Mouse (Mus musculus) adrenal gland, postnatal 4 days (tissue): ENCODE results near the gene Itgb8. TPM values are rescaled to one million over a fixed set of nuclear protein-coding genes. Genes with fewer than 3 reads are reported as not detected.

Experiments
- DNase-seq, 2 experiments: peaks; one replicate each; pipeline ENCODE4 v3.0.0; 2021 to 2022; ENCODE audit warnings: low spot score in 2 of 2, mixed read lengths in 2 of 2
- long read RNA-seq, 2 experiments: library from polyadenylated mRNA; stranded (forward); transcript quantifications; one replicate each; pipeline ENCODE4 v2.0.0; 2021
- total RNA-seq, 2 experiments: library from RNA; stranded (reverse); gene quantifications; 2 replicates each; pipeline ENCODE4 v1.2.3; 2021

Itgb8 gene
- total RNA-seq: 1 to 10 TPM; 3.6 to 6.2 TPM
- long read RNA-seq, experiment 1: 0 reads
- long read RNA-seq, experiment 2: 0 reads

DNA sequence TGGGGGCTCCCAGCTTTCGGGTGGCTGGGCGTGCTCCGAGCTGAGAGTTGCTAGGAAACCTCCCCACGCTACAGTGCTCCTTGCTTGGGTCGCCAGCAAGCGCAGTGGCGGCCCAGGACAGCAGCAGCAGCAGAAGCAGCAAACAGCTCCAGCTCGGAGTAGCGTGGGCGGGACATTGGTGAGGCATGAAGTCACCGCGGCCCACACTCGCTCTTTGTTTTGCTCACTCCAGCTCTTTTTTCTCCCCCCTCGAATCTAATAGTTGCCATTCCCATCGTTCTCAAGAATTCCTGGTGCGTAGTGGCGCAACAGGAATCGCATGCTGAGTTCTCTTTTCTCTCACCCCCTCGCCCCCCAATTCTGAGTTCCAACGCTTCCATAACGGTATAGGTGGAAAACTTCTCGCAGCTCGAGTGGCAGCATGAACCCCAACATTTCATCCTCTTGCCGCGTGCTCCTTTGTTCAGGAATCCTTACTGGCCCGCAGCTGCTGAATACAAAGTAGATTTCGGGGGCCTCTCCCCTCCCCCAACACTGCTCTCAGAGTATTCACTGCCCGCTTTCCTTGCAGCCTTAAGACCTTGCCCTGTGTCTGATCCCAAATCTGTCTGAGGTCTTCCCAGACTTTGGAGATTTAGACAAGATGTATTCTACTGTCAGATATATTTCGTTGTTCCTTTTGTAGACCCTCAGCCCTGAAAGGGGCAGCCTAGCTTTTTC, at the start of gene Itgb8:
TSS of gene Itgb8 (minus strand) at position 107 of the 720 bp plus-strand sequence.
- peak; percentile 3 to 11 for DNase-seq

DNA sequence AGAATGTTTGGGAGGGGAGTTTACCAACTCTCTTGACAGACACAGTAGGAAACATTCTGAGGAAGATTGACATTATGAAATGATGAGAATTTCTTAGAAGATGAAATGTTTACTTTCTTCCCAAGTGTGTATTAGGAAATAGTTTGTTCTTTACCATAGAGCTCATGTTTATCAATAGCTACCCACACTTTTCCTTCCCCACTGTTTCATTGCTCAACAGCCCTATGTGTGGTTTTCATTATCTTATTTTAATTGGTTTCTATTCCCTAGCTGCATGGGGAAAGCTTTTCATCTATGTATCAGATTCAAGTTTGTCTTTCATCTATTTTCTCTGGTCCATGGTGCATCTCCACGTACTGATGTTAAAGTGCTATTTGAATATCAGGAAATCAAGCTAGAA, 37.7 kb upstream of the Itgb8 start:
- DNase-seq: no peak

GRCm38 (mm10) chr12:119273605-119274004, 35.0 kb upstream of the Itgb8 start:
- DNase-seq: no peak

DNA sequence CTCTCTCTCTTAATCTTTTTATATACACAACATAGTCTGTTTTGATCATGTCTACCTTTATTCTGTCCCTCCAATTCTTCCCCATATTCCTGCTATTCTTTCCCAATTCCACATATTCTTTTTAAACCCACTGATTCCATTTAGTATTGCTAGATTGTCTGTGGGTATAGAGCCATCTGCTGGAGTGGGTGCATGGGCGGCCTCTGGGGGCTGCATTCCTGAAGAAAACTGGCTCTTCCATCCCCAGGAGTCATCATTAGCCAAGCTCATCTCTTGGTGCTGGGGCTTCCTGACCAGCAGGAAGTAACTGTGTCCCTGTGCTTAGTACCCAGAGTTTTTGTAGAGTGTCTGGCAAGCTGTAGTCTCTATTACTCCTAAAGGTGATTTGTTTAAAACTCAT, 33.4 kb upstream of the Itgb8 start:
- no peak for DNase-seq

DNA sequence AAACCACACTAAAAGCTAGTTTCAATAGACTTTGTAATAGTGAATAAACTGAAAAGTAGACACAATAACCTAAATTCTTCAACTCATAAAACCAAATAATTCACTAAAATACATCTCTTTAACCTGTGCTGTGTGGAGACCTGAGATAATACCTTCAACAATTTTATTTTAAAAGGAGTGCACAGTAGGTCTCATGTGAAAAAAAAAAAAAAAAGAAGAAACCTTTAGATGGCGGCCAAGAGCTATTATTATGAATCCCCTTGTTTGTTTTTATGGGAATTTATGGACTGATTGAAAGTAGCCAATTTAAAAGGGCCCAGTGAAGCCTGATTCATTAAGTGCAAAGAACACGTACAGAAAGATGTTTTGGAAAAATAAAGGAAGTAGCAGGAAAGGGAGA, 31.4 kb upstream of the Itgb8 start:
- no peak for DNase-seq

- no peak for DNase-seq
These were observed 30.1 kb upstream of the Itgb8 start for GRCm38 (mm10) chr12:119268723-119269122.

- no peak for DNase-seq
These were observed 25.9 kb upstream of the Itgb8 start for GRCm38 (mm10) chr12:119264506-119264905.

GRCm38 (mm10) chr12:119248581-119248980, 10.0 kb upstream of the Itgb8 start:
- no peak for DNase-seq

- no peak for DNase-seq
These were observed 2.5 kb upstream of the Itgb8 start for GRCm38 (mm10) chr12:119241071-119241470.

DNA sequence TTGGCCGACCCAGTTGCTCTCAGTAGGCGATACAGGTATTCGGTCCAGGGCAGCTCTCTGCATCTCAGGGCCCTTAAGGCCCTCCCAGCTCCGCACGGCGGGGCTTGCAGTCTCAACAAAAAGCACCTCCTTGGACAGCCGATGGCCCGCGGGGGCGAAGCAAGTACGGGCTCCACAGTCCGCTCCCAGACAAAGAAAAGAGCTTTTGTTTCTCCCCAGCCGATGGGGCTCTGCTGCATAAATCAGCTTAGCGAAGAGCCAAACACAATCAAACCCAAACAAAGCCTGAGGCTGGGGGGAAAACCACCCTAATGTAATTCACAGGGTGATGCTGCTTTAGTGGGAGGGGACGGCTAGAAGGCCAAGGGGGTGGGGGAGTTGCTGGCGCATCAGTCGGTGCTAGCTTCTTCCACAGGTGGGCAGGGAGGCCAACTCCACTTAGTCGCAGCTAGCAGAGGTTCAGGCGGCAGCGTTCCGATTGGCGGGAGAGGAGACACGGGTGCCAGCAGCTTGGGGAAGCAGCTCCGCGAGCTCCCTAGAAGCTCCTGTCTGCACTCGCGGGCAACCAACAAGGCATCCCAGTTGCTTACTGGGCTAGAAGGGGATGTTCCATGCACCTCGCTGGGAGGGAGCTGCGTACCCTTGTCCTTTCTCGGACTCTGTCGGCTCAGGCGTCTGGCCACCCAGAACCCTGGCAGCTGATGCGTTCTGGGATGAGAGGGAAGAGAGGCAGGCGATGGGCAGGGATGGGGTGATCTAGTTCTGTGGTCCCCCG, 494 bp downstream of the Itgb8 start:
- DNase-seq: peak; percentile 5

DNA sequence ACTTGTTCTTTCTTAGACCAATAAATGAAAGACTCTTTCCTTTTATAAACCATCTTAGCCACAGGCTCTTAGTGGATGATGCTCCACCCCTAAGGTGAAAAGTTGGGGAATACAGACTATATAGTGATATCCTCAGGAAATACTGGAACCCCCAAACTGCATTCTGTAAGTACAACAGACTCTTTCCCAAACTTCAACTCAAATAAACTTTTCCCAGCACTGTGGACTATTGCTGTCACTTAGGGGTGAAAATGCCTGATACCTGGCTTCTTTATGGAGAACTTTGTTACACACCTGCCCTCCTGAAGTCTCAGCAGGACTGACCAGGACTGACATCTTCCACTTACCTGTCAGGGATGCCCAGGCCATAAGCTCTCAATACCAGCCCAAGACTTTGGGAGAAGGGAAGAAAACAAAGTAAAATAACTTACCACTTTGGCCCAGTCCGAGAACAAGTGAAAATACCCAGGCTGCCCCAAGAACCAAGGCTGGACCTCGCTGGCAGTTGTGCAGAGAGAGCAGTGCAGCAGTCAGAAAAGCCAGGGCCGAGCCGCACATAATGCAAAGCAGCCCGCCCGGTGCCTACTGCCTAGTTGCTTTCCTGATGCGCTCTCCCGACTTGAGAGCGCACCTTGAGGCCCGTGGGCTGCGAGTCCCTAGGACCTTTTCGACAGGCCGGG, 1.2 kb downstream of the Itgb8 start:
- DNase-seq: no peak

DNA sequence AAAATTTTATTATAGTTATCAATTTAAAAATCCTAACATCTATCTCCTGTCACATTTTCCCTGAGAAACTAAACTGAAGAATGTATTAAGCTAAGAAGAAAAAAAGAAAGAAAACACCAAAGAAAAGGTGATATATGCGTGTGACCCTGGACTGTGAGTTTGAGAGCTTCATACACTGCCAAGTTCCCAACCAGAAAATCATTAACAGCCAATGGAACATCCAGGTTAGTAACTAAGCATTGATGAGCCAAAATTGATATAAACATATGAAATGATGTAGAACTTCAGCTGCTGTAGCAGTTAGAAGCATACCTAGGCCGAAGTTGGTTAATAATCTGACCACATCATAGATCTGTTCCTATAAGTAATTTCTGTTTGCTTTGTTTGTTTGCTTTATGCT, 6.8 kb downstream of the Itgb8 start:
- no peak for DNase-seq

- no peak for DNase-seq
These were observed 8.2 kb downstream of the Itgb8 start for GRCm38 (mm10) chr12:119230444-119230843.

GRCm38 (mm10) chr12:119229601-119230000, 9.0 kb downstream of the Itgb8 start:
- no peak for DNase-seq

DNA sequence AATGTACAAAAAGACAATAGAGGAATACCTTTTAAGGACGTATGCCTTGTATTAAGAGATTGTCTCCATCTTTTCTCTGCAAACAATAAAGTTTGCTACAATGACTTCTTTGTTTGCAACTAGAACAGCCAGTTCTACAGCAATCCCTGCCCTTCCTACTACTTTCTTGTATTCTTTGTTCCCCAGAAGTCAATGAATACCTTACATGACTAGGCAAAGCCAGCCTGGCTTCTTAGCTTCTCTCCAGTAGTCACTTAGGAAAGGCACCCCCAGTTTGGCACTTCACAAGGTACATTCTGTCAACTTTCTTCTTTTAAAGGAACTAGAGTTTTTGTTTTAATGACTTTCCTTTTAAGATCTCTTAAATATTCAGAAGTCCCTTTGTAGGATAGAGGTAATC, 10.7 kb downstream of the Itgb8 start:
- DNase-seq: no peak

DNA sequence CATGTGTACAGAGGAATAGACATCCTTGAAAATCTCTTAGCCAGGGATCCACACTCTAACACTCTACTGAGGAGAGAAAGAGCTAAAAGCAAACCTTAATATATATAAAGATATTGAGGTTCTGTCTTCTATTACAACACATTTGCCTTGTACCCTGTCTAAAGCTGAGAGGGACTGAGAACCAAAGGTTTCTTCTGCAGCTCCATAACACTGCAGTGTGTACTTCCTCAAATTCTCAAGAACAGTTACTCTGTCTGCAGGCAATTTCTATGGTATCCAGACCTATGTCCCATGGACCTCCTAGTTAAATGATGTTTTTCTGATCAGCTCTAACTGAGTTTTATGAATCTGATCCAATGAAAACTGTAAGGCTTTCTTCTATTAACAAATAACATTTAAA, 13.9 kb downstream of the Itgb8 start:
- no peak for DNase-seq

DNA sequence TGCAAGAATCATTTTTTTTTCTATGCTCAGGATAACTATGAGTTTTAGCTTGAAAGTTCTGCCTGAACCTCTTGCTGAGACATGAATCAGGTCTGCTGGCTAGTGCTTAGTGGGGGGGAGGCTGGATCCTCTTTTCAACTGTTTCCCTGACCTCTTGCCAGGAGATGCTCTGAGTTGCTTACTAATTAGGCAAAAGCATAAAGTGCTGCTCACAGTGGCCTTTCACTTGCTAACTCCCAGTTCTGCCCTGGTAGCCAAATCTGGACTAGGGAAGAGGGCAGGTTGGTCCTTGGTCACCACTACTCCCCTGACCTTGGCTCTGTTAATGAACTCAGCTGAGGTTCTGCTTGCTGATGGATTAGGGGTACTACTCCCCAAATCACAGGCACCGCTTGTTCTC, 19.2 kb downstream of the Itgb8 start:
- DNase-seq: no peak

- no peak for DNase-seq
These were observed 20.8 kb downstream of the Itgb8 start for GRCm38 (mm10) chr12:119217700-119218265.

- no peak for DNase-seq
These were observed 23.4 kb downstream of the Itgb8 start for GRCm38 (mm10) chr12:119215225-119215624.

DNA sequence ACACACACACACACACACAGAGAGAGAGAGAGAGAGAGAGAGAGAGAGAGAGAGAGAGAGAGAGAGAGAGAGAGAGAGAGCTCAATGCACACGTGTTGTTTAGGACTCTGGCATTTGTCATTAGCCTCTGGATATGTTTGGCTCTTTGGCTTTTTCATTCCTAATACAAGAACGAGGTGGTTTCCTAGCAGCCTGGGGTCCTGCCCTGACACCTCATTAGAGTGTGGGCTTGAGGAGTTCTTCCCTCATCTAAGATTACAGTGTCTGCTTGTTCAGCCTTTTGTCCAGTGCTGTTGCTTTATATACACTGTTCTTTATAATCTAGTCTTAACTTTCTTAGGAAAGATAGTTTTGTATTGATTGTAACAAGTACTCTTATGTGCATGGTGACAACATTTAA, 27.1 kb downstream of the Itgb8 start:
- no peak for DNase-seq

DNA sequence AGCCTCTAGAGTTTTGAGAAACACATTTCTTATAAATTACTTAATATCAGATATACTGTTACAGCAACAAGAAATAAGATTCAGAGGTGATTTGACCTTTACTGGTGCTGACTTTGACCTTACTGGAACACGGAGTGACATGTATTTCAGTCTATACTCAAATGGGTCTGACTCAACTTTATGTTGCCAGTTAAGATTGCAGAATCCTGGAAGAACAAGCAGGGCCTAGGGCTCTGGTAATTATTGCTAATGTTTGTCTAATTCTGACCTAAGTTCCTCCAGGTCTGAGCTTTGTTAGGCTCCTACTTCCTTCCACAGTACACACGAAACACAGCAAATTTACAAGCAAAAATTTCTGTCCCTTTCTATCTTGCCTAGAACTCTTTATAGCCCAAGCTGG, 28.0 kb downstream of the Itgb8 start:
- no peak for DNase-seq

- no peak for DNase-seq
These were observed 28.6 kb downstream of the Itgb8 start for GRCm38 (mm10) chr12:119210073-119210425.
